In the genomic region with DNA sequence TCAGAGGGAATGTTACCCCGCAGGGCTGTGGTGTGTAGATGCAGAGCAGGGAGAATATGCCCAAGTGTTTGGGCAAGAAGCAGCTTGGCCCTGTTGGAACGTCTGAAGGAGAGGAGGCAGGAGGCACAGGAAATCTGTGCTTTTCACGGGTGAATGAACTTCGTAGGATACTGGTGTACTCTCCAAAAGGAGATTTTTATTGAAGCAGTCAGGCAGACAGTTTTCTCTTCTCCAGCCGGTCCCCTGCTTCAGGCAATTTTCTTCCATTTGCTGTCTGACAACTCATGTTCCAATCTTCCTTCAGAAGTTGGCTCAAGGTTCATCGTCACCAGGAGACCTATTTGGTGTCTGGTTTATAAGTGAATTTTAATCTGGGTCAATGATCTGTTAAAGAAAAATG, we compare ENCODE assay signal across 11 mouse cellular contexts.
A peak's percentile ranks its signal among the peaks of the same experiment; 100 is the strongest.
DNase-seq lines count a peak whose midpoint lies in the region; ATAC-seq lines count a peak whose summit lies in the region.
"Had no signal": no experiment of that assay in that cellular context is flagged by ENCODE, and none has a peak within 500 bp of the region (broad histone marks: within the 10 kb centered on the region; RNA-seq: fewer than 3 reads in every experiment).

No protein-coding gene starts in this region.

- no peak for DNase-seq in forebrain, embryonic 10.5 days (ENCODE audit: extremely low spot score, low spot score)
- peak; percentile 80 for DNase-seq in midbrain, embryonic 11.5 days (ENCODE audit: low spot score, missing footprints)
- peak; percentile 52 for DNase-seq in retina, embryonic 14.5 days (ENCODE audit: low spot score)
- DNase-seq in heart, adult 11 months = no peak
- no peak for DNase-seq in right cerebral cortex, postnatal 4 days
- DNase-seq: thymus, postnatal 36 days had no signal

- ATAC-seq in forebrain, embryonic 13.5 days = no peak
- no peak for ATAC-seq in midbrain, embryonic 11.5 days (ENCODE audit: low FRiP score)
- ATAC-seq in midbrain, embryonic 15.5 days (replicated peaks) = no peak
- ATAC-seq in embryonic facial prominence, embryonic 13.5 days (ENCODE audit: insufficient number of reproducible peaks, insufficient read depth, low FRiP score, low TSS enrichment, low read depth) = no peak

- H3K36me3 ChIP-seq in forebrain, embryonic 10.5 days (replicated peaks) = no peaks in the 10 kb centered on the region
- H3K36me3 ChIP-seq in forebrain, embryonic 13.5 days (ENCODE audit: poor library complexity, severe bottlenecking) = no peaks in the 10 kb centered on the region
- H3K36me3 ChIP-seq in midbrain, embryonic 11.5 days (ENCODE audit: control insufficient read depth, insufficient read depth, low read length) = no peaks in the 10 kb centered on the region
- H3K36me3 ChIP-seq in midbrain, embryonic 15.5 days (replicated peaks) = no peaks in the 10 kb centered on the region
- H3K36me3 ChIP-seq in embryonic facial prominence, embryonic 13.5 days = no peaks in the 10 kb centered on the region
- H3K36me3 ChIP-seq: heart, embryonic 13.5 days; liver, embryonic 15.5 days had no signal

- H3K27ac ChIP-seq in forebrain, embryonic 10.5 days = peak overlapping the region; percentile 21; the same call in 1 of the 2 replicates
- no peak overlapping the region for H3K27ac ChIP-seq in forebrain, embryonic 13.5 days
- H3K27ac ChIP-seq in midbrain, embryonic 11.5 days (ENCODE audit: low read depth, low read length) = no peak overlapping the region
- H3K27ac ChIP-seq in midbrain, embryonic 15.5 days = no peak overlapping the region
- H3K27ac ChIP-seq in embryonic facial prominence, embryonic 13.5 days = peak overlapping the region; percentile 55
- H3K27ac ChIP-seq: heart, embryonic 13.5 days; liver, embryonic 15.5 days had no signal

- WGBS in forebrain, embryonic 10.5 days = 67% methylated on average over 6 of the region's 6 CpGs
- 59% methylated on average over 6 of the region's 6 CpGs for WGBS in forebrain, embryonic 13.5 days
- 51% methylated on average over 6 of the region's 6 CpGs for WGBS in midbrain, embryonic 11.5 days
- 48% methylated on average over 6 of the region's 6 CpGs for WGBS in midbrain, embryonic 15.5 days
- 22% methylated on average over 6 of the region's 6 CpGs for WGBS in embryonic facial prominence, embryonic 13.5 days

- H3K27me3 ChIP-seq in forebrain, embryonic 10.5 days (ENCODE audit: poor library complexity, severe bottlenecking) = no peaks in the 10 kb centered on the region
- no peaks in the 10 kb centered on the region for H3K27me3 ChIP-seq in forebrain, embryonic 13.5 days
- H3K27me3 ChIP-seq in midbrain, embryonic 11.5 days (ENCODE audit: control insufficient read depth, insufficient read depth, low read length) = no peaks in the 10 kb centered on the region
- H3K27me3 ChIP-seq in midbrain, embryonic 15.5 days (replicated peaks) = no peaks in the 10 kb centered on the region
- H3K27me3 ChIP-seq in embryonic facial prominence, embryonic 13.5 days = no peaks in the 10 kb centered on the region
- H3K27me3 ChIP-seq: heart, embryonic 13.5 days; liver, embryonic 15.5 days had no signal

- no peak overlapping the region for H3K4me3 ChIP-seq in forebrain, embryonic 10.5 days
- H3K4me3 ChIP-seq in forebrain, embryonic 13.5 days = no peak overlapping the region
- no peak overlapping the region for H3K4me3 ChIP-seq in midbrain, embryonic 11.5 days (ENCODE audit: low read depth, low read length)
- no peak overlapping the region for H3K4me3 ChIP-seq in midbrain, embryonic 15.5 days
- no peak overlapping the region for H3K4me3 ChIP-seq in embryonic facial prominence, embryonic 13.5 days
- H3K4me3 ChIP-seq: heart, embryonic 13.5 days; liver, embryonic 15.5 days had no signal

- peaks cover 9% of the 10 kb centered on the region for H3K4me1 ChIP-seq in forebrain, embryonic 10.5 days
- H3K4me1 ChIP-seq in forebrain, embryonic 13.5 days = peaks cover 8% of the 10 kb centered on the region
- H3K4me1 ChIP-seq in midbrain, embryonic 11.5 days (ENCODE audit: control insufficient read depth, insufficient read depth, low read length) = peaks cover 3% of the 10 kb centered on the region; the same call in 1 of the 2 replicates
- no peaks in the 10 kb centered on the region for H3K4me1 ChIP-seq in midbrain, embryonic 15.5 days
- H3K4me1 ChIP-seq in embryonic facial prominence, embryonic 13.5 days = peaks cover 9% of the 10 kb centered on the region
- H3K4me1 ChIP-seq: heart, embryonic 13.5 days; liver, embryonic 15.5 days had no signal

- H3K9me3 ChIP-seq in forebrain, embryonic 10.5 days = no peaks in the 10 kb centered on the region
- H3K9me3 ChIP-seq in forebrain, embryonic 13.5 days (replicated peaks) = no peaks in the 10 kb centered on the region
- no peaks in the 10 kb centered on the region for H3K9me3 ChIP-seq in midbrain, embryonic 11.5 days (ENCODE audit: control insufficient read depth, low read length)
- no peaks in the 10 kb centered on the region for H3K9me3 ChIP-seq in midbrain, embryonic 15.5 days
- H3K9me3 ChIP-seq in embryonic facial prominence, embryonic 13.5 days = no peaks in the 10 kb centered on the region
- H3K9me3 ChIP-seq: heart, embryonic 13.5 days; liver, embryonic 15.5 days had no signal

- no peak overlapping the region for H3K9ac ChIP-seq in forebrain, embryonic 13.5 days
- no peak overlapping the region for H3K9ac ChIP-seq in midbrain, embryonic 11.5 days (ENCODE audit: low read length)
- no peak overlapping the region for H3K9ac ChIP-seq in midbrain, embryonic 15.5 days
- no peak overlapping the region for H3K9ac ChIP-seq in embryonic facial prominence, embryonic 13.5 days
- H3K9ac ChIP-seq: heart, embryonic 13.5 days; liver, embryonic 15.5 days had no signal

- H3K4me2 ChIP-seq in forebrain, embryonic 13.5 days = no peak overlapping the region
- no peak overlapping the region for H3K4me2 ChIP-seq in midbrain, embryonic 11.5 days
- H3K4me2 ChIP-seq in midbrain, embryonic 15.5 days = no peak overlapping the region
- no peak overlapping the region for H3K4me2 ChIP-seq in embryonic facial prominence, embryonic 13.5 days
- H3K4me2 ChIP-seq: heart, embryonic 13.5 days; liver, embryonic 15.5 days had no signal

Comparison
In these comparisons a context has a peak if more than half of its experiments do, and no peak if none do; other contexts are left out.
1. H3K27ac ChIP-seq: peak in forebrain, embryonic 10.5 days (single experiment) and embryonic facial prominence, embryonic 13.5 days (single experiment); none in forebrain, embryonic 13.5 days (single experiment), midbrain, embryonic 11.5 days (single experiment) and midbrain, embryonic 15.5 days (single experiment).
2. DNase-seq: peak in midbrain, embryonic 11.5 days (single experiment) and retina, embryonic 14.5 days (single experiment); none in forebrain, embryonic 10.5 days (single experiment), heart, adult 11 months (single experiment) and right cerebral cortex, postnatal 4 days (single experiment).